Mouse (Mus musculus): ENCODE results near the gene Esp15. TPM values are rescaled to one million over a fixed set of nuclear protein-coding genes. Genes with fewer than 3 reads are reported as not detected.
"Not testable (repeated sequence)": the region's sequence is repeated elsewhere in the genome, so short reads cannot be mapped to it uniquely, and the experiment has no call there.

The Esp15 gene
- total RNA-seq (2015; ENCODE audit: low replicate concordance) (not detected in 2 replicates), total RNA-seq (2017; ENCODE audit: low replicate concordance) (not detected in 2 replicates)

DNA sequence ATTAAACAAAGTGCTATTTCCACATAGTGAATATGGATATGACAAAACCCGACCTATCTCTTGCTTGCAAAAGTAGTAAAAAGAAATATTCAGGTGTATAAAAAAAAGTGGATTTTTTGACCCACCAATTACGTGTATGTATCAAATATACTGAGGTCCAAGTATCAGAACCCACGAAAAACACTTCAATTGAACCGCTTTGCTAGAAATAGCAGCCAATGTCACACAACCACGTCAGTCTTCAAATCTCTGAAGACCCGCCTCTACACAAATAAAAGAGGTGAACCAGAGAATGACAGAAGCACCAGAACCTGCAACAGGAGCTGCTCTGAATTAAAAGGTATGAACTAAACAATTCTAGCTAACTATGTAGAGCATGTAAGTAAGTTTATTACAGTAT lies at the start of gene Esp15:
Gene Esp15, plus strand, starts transcription at position 301 of the 400 bp plus-strand sequence.
- ATAC-seq (replicated peaks; ENCODE audit: low FRiP score, poor library complexity, severe bottlenecking): not testable (repeated sequence)

- no peak for ATAC-seq (replicated peaks; ENCODE audit: low FRiP score, poor library complexity, severe bottlenecking)
Measured at GRCm38 (mm10) chr17:39591550-39591949, 49.2 kb upstream of the Esp15 start.

Other genes starting within 250 kb of the Esp15 start
- gene Esp18, start 234.6 kb upstream of the Esp15 start, total RNA-seq (2015; ENCODE audit: low replicate concordance): not detected in 2 replicates
- gene Esp18, start 234.6 kb upstream of the Esp15 start, total RNA-seq (2017; ENCODE audit: low replicate concordance): not detected in 2 replicates
- gene Esp16, start 104.8 kb upstream of the Esp15 start, total RNA-seq (2015; ENCODE audit: low replicate concordance): not detected in 2 replicates
- gene Esp16, start 104.8 kb upstream of the Esp15 start, total RNA-seq (2017; ENCODE audit: low replicate concordance): not detected in 2 replicates